Mouse (Mus musculus) kidney, adult 8-10 months (tissue): ENCODE data around the gene Gnb3.
"Not testable (repeated sequence)": the region's sequence is repeated elsewhere in the genome, so short reads cannot be mapped to it uniquely, and the experiment has no call there.

ENCODE experiments used
- DNase-seq, 2 experiments: peaks; one replicate each; pipeline ENCODE4 v3.0.0; 2022

The Gnb3 gene

GRCm38 (mm10) chr6:124856916-124857839 lies 17.1 kb upstream of the Gnb3 start, which contains the start of gene P3h3:
P3h3 (minus strand) TSS chr6:124857752.
- DNase-seq: peak; percentile 69 to 72

- DNase-seq: no peak
These were observed 16.2 kb upstream of the Gnb3 start for GRCm38 (mm10) chr6:124856321-124856720.

GRCm38 (mm10) chr6:124854647-124855046 lies 14.6 kb upstream of the Gnb3 start:
- DNase-seq: no peak

- no peak for DNase-seq
These were observed 10.5 kb upstream of the Gnb3 start for GRCm38 (mm10) chr6:124850535-124850934.

- DNase-seq: peak; percentile 85 to 93
These were observed 7.2 kb upstream of the Gnb3 start for GRCm38 (mm10) chr6:124847305-124847704.

GRCm38 (mm10) chr6:124839805-124840204 lies 270 bp downstream of the Gnb3 start:
- no peak for DNase-seq

- DNase-seq: no peak
These were observed 3.7 kb downstream of the Gnb3 start for GRCm38 (mm10) chr6:124836411-124836810.

GRCm38 (mm10) chr6:124835531-124835930 lies 4.5 kb downstream of the Gnb3 start:
- no peak for DNase-seq

GRCm38 (mm10) chr6:124834512-124835081 lies 5.5 kb downstream of the Gnb3 start:
- no peak for DNase-seq

GRCm38 (mm10) chr6:124831649-124832048 lies 8.4 kb downstream of the Gnb3 start:
- DNase-seq: no peak

GRCm38 (mm10) chr6:124831199-124831598 lies 8.9 kb downstream of the Gnb3 start:
- not testable (repeated sequence) for DNase-seq

GRCm38 (mm10) chr6:124829799-124830700 lies 10.0 kb downstream of the Gnb3 start:
- DNase-seq: peak; percentile 95 to 97

- peak; percentile 98 to 100 for DNase-seq
These were observed 10.9 kb downstream of the Gnb3 start, which contains the start of the genes Usp5 and Cdca3 for GRCm38 (mm10) chr6:124828868-124829798. Usp5 (minus strand) TSS chr6:124829484. Cdca3 (plus strand) TSS chr6:124829547.

GRCm38 (mm10) chr6:124828101-124828592 lies 11.9 kb downstream of the Gnb3 start:
- DNase-seq: peak; percentile 58 to 66

GRCm38 (mm10) chr6:124822049-124822448 lies 18.0 kb downstream of the Gnb3 start:
- no peak for DNase-seq

GRCm38 (mm10) chr6:124820891-124821290 lies 19.2 kb downstream of the Gnb3 start:
- DNase-seq: no peak

GRCm38 (mm10) chr6:124817971-124818370 lies 22.1 kb downstream of the Gnb3 start:
- no peak for DNase-seq

- no peak for DNase-seq
These were observed 22.5 kb downstream of the Gnb3 start for GRCm38 (mm10) chr6:124817563-124817962.

GRCm38 (mm10) chr6:124817125-124817524 lies 22.9 kb downstream of the Gnb3 start:
- DNase-seq: no peak

GRCm38 (mm10) chr6:124816611-124817010 lies 23.5 kb downstream of the Gnb3 start:
- no peak for DNase-seq
